Mouse (Mus musculus) CH12.LX (cell line): ENCODE measurements around the gene Fra10ac1. TPM values are rescaled to one million over a fixed set of nuclear protein-coding genes. Genes with fewer than 3 reads are reported as not detected.

Experiments
- DNase-seq: peaks from one replicate; pipeline ENCODE4 v3.0.0-alpha.2; 2013; ENCODE audit errors: extremely low read depth
- H3K27ac ChIP-seq: 2 replicates; pipeline ENCODE4 v1.5.1; 2012; ENCODE audit warnings: low read depth, mild to moderate bottlenecking, control low read depth, moderate library complexity; ENCODE audit not compliant: insufficient read depth
- H3K27me3 ChIP-seq: replicated peaks from 2 replicates; pipeline ENCODE3; 2012; ENCODE audit warnings: inconsistent platforms
- H3K36me3 ChIP-seq, 2 experiments: replicated peaks in 1 of 2; 2 replicates each; pipeline versions ENCODE3 to v1.6.1; 2012; ENCODE audit warnings: inconsistent platforms in 1 of 2, low read length in 1 of 2, mild to moderate bottlenecking in 1 of 2, mixed read lengths in 1 of 2, moderate library complexity in 1 of 2; ENCODE audit not compliant: control insufficient read depth in 1 of 2, insufficient read depth in 1 of 2
- H3K4me1 ChIP-seq, 2 experiments: 2 replicates each; pipeline ENCODE4 v1.6.1; 2012; ENCODE audit warnings: inconsistent platforms in 1 of 2, moderate library complexity in 1 of 2; ENCODE audit not compliant: insufficient read depth in 2 of 2, control insufficient read depth in 1 of 2
- H3K4me2 ChIP-seq: 2 replicates; pipeline ENCODE4 v1.6.1; 2012; ENCODE audit warnings: low read depth, mild to moderate bottlenecking, control low read depth; ENCODE audit not compliant: poor library complexity, insufficient read depth, severe bottlenecking
- H3K4me3 ChIP-seq, 3 experiments: fragments of 150-350 bp in 1 of 3; sonication (generic) in 1 of 3; replicated peaks in 1 of 3; 2 replicates each; pipeline versions ENCODE3 to v1.5.1; 2011 to 2012; ENCODE audit warnings: low read depth in 2 of 3, low read length in 2 of 3, mild to moderate bottlenecking in 2 of 3, moderate library complexity in 2 of 3, control low read depth in 1 of 3, improper control_type of control experiment in 1 of 3, inconsistent platforms in 1 of 3, mixed read lengths in 1 of 3; ENCODE audit not compliant: poor library complexity in 1 of 3
- H3K79me2 ChIP-seq: replicated peaks from 2 replicates; pipeline ENCODE4 v1.6.1; 2012; ENCODE audit warnings: mild to moderate bottlenecking, moderate library complexity; ENCODE audit not compliant: control insufficient read depth, poor library complexity, insufficient read depth, severe bottlenecking; ENCODE audit errors: extremely low read depth
- H3K9ac ChIP-seq: 2 replicates; pipeline ENCODE4 v1.6.1; 2012; ENCODE audit warnings: low read depth, mild to moderate bottlenecking, control low read depth, moderate library complexity; ENCODE audit not compliant: insufficient read depth
- H3K9me3 ChIP-seq: replicated peaks from 2 replicates; pipeline ENCODE3; 2012; ENCODE audit warnings: low read length, inconsistent platforms, mixed read lengths
- CHD1 ChIP-seq: IDR thresholded peaks from 2 replicates; pipeline ENCODE4 v1.6.1; 2012; ENCODE audit warnings: low read depth, low read length, improper control_type of control experiment, inconsistent platforms
- CHD2 ChIP-seq: IDR thresholded peaks from 2 replicates; pipeline ENCODE4 v1.6.1; 2011; ENCODE audit warnings: low read length, improper control_type of control experiment
- CTCF ChIP-seq, 2 experiments: IDR thresholded peaks in 1 of 2; conservative IDR thresholded peaks in 1 of 2; 2 replicates each; pipeline ENCODE4 v1.5.1; 2011 to 2012; ENCODE audit warnings: low read depth in 2 of 2, low read length in 2 of 2, improper control_type of control experiment in 1 of 2, inconsistent platforms in 1 of 2, mild to moderate bottlenecking in 1 of 2, moderate library complexity in 1 of 2
- EP300 ChIP-seq: IDR thresholded peaks from 2 replicates; pipeline ENCODE4 v1.6.1; 2011; ENCODE audit warnings: low read length, improper control_type of control experiment
- HCFC1 ChIP-seq: IDR thresholded peaks from 2 replicates; pipeline ENCODE4 v1.6.1; 2012; ENCODE audit warnings: low read depth, mild to moderate bottlenecking, inconsistent platforms, low read length, improper control_type of control experiment
- IRF4 ChIP-seq: IDR thresholded peaks from 2 replicates; pipeline ENCODE4 v1.6.1; 2014; ENCODE audit warnings: low read depth, mild to moderate bottlenecking, inconsistent platforms, low read length, improper control_type of control experiment
- JUN ChIP-seq: IDR thresholded peaks from 2 replicates; pipeline ENCODE4 v1.6.1; 2011; ENCODE audit warnings: low read depth, mild to moderate bottlenecking, low read length, improper control_type of control experiment, moderate library complexity; ENCODE audit not compliant: insufficient read depth
- KAT2A ChIP-seq: IDR thresholded peaks from 2 replicates; pipeline ENCODE4 v1.6.1; 2012; ENCODE audit warnings: low read length, improper control_type of control experiment, inconsistent platforms; ENCODE audit not compliant: insufficient replicate concordance
- MAFK ChIP-seq: IDR thresholded peaks from 2 replicates; pipeline ENCODE4 v1.6.1; 2011; ENCODE audit warnings: low read length, improper control_type of control experiment; ENCODE audit not compliant: insufficient replicate concordance
- MEF2A ChIP-seq: IDR thresholded peaks from 2 replicates; pipeline ENCODE4 v1.6.1; 2014; ENCODE audit warnings: low read depth, mild to moderate bottlenecking, inconsistent platforms, low read length, improper control_type of control experiment, borderline replicate concordance
- MXI1 ChIP-seq: IDR thresholded peaks from 2 replicates; pipeline ENCODE4 v1.6.1; 2011; ENCODE audit warnings: mild to moderate bottlenecking, low read depth, low read length, improper control_type of control experiment
- MYC ChIP-seq: IDR thresholded peaks from 2 replicates; pipeline ENCODE4 v1.6.1; 2011; ENCODE audit warnings: low read depth, mild to moderate bottlenecking, improper control_type of control experiment, low read length
- NRF1 ChIP-seq: IDR thresholded peaks from 2 replicates; pipeline ENCODE4 v1.6.1; 2014; ENCODE audit warnings: low read depth, mild to moderate bottlenecking, inconsistent platforms, low read length, improper control_type of control experiment, moderate library complexity
- PAX5 ChIP-seq: IDR thresholded peaks from 2 replicates; pipeline ENCODE4 v1.6.1; 2012; ENCODE audit warnings: low read length, inconsistent platforms, mixed read lengths
- POLR2AphosphoS2 ChIP-seq: IDR thresholded peaks from 2 replicates; pipeline ENCODE4 v1.6.1; 2011; ENCODE audit warnings: low read depth, low read length, improper control_type of control experiment
- RAD21 ChIP-seq: IDR thresholded peaks from 2 replicates; pipeline ENCODE4 v1.6.1; 2011; ENCODE audit warnings: low read depth, mild to moderate bottlenecking, low read length, improper control_type of control experiment, moderate library complexity
- SMC3 ChIP-seq: IDR thresholded peaks from 2 replicates; pipeline ENCODE4 v1.6.1; 2011; ENCODE audit warnings: low read depth, low read length, improper control_type of control experiment
- TBP ChIP-seq: conservative IDR thresholded peaks from 2 replicates; pipeline ENCODE4 v1.6.1; 2011; ENCODE audit warnings: low read depth, low read length, improper control_type of control experiment
- TCF12 ChIP-seq: IDR thresholded peaks from 2 replicates; pipeline ENCODE4 v1.6.1; 2014; ENCODE audit warnings: low read depth, mild to moderate bottlenecking, inconsistent platforms, low read length, improper control_type of control experiment
- USF2 ChIP-seq: conservative IDR thresholded peaks from 2 replicates; pipeline ENCODE4 v1.6.1; 2011; ENCODE audit warnings: low read depth, low read length, improper control_type of control experiment
- ZC3H11A ChIP-seq: IDR thresholded peaks from 2 replicates; pipeline ENCODE4 v1.6.1; 2012; ENCODE audit warnings: low read depth, mild to moderate bottlenecking, inconsistent platforms, low read length, improper control_type of control experiment
- ZKSCAN1 ChIP-seq: IDR thresholded peaks from 2 replicates; pipeline ENCODE4 v1.6.1; 2012; ENCODE audit warnings: low read depth, inconsistent platforms, low read length, improper control_type of control experiment, borderline replicate concordance
- ZMIZ1 ChIP-seq: IDR thresholded peaks from 2 replicates; pipeline ENCODE4 v1.6.1; 2012; ENCODE audit warnings: low read depth, mild to moderate bottlenecking, inconsistent platforms, low read length, improper control_type of control experiment
- ZNF384 ChIP-seq: IDR thresholded peaks from 2 replicates; pipeline ENCODE4 v1.6.1; 2012; ENCODE audit warnings: low read depth, low read length, improper control_type of control experiment, inconsistent platforms
- dilution Hi-C: fragments of 300-500 bp; cut with MboI; formaldehyde crosslinking; loops from 2 replicates; pipeline ENCODE4 v1.14.3; 2020; ENCODE audit warnings: low sequenced_read_pairs; ENCODE audit not compliant: extremely low pct_unique_long_range_greater_than_20kb, extremely low pct_ligation_motif_present
- in situ Hi-C: fragments of 300-500 bp; cut with MboI; formaldehyde crosslinking; loops from 3 replicates; pipeline ENCODE4 v1.14.3; 2019; ENCODE audit warnings: low sequenced_read_pairs, low pct_ligation_motif_present, low pct_unique_long_range_greater_than_20kb, mixed read lengths
- polyA plus RNA-seq: library from polyadenylated mRNA; unstranded; fragments of >175 nt; gene quantifications from 2 replicates; pipeline ENCODE4 v1.2.1, GENCODE M21; 2012; ENCODE audit warnings: low read depth; ENCODE audit not compliant: insufficient read length
- total RNA-seq, 2 experiments: library from RNA; depleted of rRNA; stranded (reverse); fragments of 300-350 nt in 1 of 2; fragments of >200 nt in 1 of 2; gene quantifications; 2 replicates each; pipeline ENCODE4 v1.2.3; 2012 to 2014

Gene Fra10ac1
- total and polyA plus RNA-seq, 3 experiments: 21.1 to 50.4 (median 21.6) TPM

- no peaks in the 10 kb centered on the region for H3K27me3 ChIP-seq
- H3K9ac ChIP-seq: no peak overlapping the region
- H3K4me3 ChIP-seq: no peak overlapping the region
- in situ Hi-C loops: loop anchor here (10.0 kb wide), 1 partner anchor 95 kb away; no protein-coding TSS in a partner anchor
- H3K4me1 ChIP-seq: peaks cover 3 to 18% of the 10 kb centered on the region in 2 experiments; a peak in 3 of 4 replicates
- no peaks in the 10 kb centered on the region for H3K36me3 ChIP-seq
- TF ChIP-seq MAFK (no peak), TCF12 (no peak), EP300 (no peak), IRF4 (no peak), POLR2AphosphoS2 (no peak), HCFC1 (no peak), MYC (no peak), MXI1 (no peak), ZNF384 (no peak), ZKSCAN1 (no peak)
- DNase-seq: no peak
- dilution Hi-C loops: no loop called here
- no peak overlapping the region for H3K27ac ChIP-seq
- H3K79me2 ChIP-seq: no peaks in the 10 kb centered on the region
- no peaks in the 10 kb centered on the region for H3K9me3 ChIP-seq
- H3K4me2 ChIP-seq: no peak overlapping the region
Measured at GRCm38 (mm10) chr19:38259436-38259835, 35.5 kb upstream of the Fra10ac1 start.

DNA sequence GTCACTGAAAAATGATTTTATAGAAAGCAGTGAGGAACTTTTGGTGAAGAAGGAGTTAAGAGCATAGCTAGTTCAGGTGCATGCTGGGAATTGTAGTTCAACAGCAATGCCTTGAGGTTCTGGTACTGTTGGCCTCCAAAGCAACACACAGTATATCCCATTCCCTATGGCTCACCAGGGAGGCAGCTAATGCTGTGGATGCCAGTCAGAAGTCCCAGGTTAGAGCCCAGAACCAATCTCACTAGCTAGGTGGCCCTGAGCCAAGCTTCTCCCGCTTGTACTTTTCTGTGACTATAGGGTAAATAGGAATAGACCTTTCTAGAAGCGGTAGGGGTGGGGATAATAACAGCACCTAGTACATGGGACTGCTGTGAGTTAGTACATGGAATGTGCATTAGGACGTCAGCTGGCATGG, 34.7 kb upstream of the Fra10ac1 start:
- no peak overlapping the region for H3K27ac ChIP-seq
- in situ Hi-C loops: loop anchor here (10.0 kb wide), 1 partner anchor 96 kb away; no protein-coding TSS in a partner anchor
- peaks cover 3 to 17% of the 10 kb centered on the region in 2 experiments; a peak in 3 of 4 replicates for H3K4me1 ChIP-seq
- no peak overlapping the region for H3K4me3 ChIP-seq
- TF ChIP-seq SMC3 (no peak), HCFC1 (peak; percentile 85), KAT2A (0 out of 2 replicates have a peak, but pooled peaks have one; percentile 14), IRF4 (no peak), ZMIZ1 (no peak)
- TF ChIP-seq, all 38 proteins: peak for 2
- dilution Hi-C loops: no loop called here
- Histone ChIP-seq H3K9me3 (no peaks in the 10 kb centered on the region), H3K27me3 (no peaks in the 10 kb centered on the region), H3K36me3 (no peaks in the 10 kb centered on the region), H3K79me2 (no peaks in the 10 kb centered on the region), H3K9ac (no peak overlapping the region), H3K4me2 (no peak overlapping the region)
- DNase-seq: no peak

GRCm38 (mm10) chr19:38253796-38254195, 29.8 kb upstream of the Fra10ac1 start:
- Histone ChIP-seq H3K4me3 (no peak overlapping the region), H3K4me1 (no peaks in the 10 kb centered on the region), H3K9me3 (no peaks in the 10 kb centered on the region), H3K36me3 (no peaks in the 10 kb centered on the region), H3K4me2 (no peak overlapping the region), H3K79me2 (no peaks in the 10 kb centered on the region), H3K27ac (no peak overlapping the region), H3K9ac (no peak overlapping the region), H3K27me3 (no peaks in the 10 kb centered on the region)
- TF ChIP-seq NRF1 (no peak), EP300 (no peak), MEF2A (no peak), ZC3H11A (peak; percentile 27; the same call in 1 of the 2 replicates), RAD21 (peak; percentile 82), CHD1 (no peak), CHD2 (no peak), USF2 (no peak), TCF12 (no peak), MAFK (no peak), JUN (no peak), CTCF (conservative IDR thresholded peaks at IDR 0.05 in 1 of 2, IDR thresholded peaks at IDR 0.05 in 1 of 2; ENCODE audit: low read depth in 2 of 2, low read length in 2 of 2) (peak; percentile 51 to 91), MYC (no peak), TBP (no peak), PAX5 (no peak), SMC3 (peak; percentile 87)
- DNase-seq: peak; percentile 63
- in situ Hi-C loops (loop anchor here (10.0 kb wide), 1 partner anchor 101 kb away; no protein-coding TSS in a partner anchor), dilution Hi-C loops (no loop called here)
